Mouse (Mus musculus): Measurements from ENCODE around the gene Cntnap2. TPM values are rescaled to one million over a fixed set of nuclear protein-coding genes. Genes with fewer than 3 reads are reported as not detected.
"Not testable (repeated sequence)": the region's sequence is repeated elsewhere in the genome, so short reads cannot be mapped to it uniquely, and the experiment has no call there.

Gene Cntnap2
- polyA plus RNA-seq, 1 experiment from 2014 or later: 50.9 TPM

GRCm38 (mm10) chr6:47286247-47286967 is 2227.2 kb downstream of the Cntnap2 start:
- H3K9me3 ChIP-seq, H3K27me3 ChIP-seq, H3K36me3 ChIP-seq, H3K4me3 ChIP-seq: not testable (repeated sequence)
- Histone ChIP-seq H3K27ac (replicated peaks) (peak overlapping the region; percentile 49), H3K4me2 (peak overlapping the region; percentile 30), H3K4me1 (replicated peaks) (peaks cover 23% of the 10 kb centered on the region), H3K9ac (0 out of 2 replicates have a peak overlapping the region, but pooled peaks have one; percentile 31)
- WGBS: 33% methylated on average over 12 of the region's 12 CpGs
- peak; percentile 52; the same call in 1 of the 2 replicates for ATAC-seq (ENCODE audit: low read depth)

- H3K4me2 ChIP-seq: no peak overlapping the region
- ATAC-seq (ENCODE audit: low read depth): no peak
- no peak overlapping the region for H3K4me3 ChIP-seq
- WGBS: 45% methylated on average over 1 of the region's 1 CpGs
- H3K4me1 ChIP-seq (replicated peaks): peaks cover 34% of the 10 kb centered on the region
- H3K9me3 ChIP-seq: no peaks in the 10 kb centered on the region
- no peak overlapping the region; the same call in 1 of the 2 replicates for H3K27ac ChIP-seq (replicated peaks)
- no peaks in the 10 kb centered on the region for H3K27me3 ChIP-seq
- H3K9ac ChIP-seq: no peak overlapping the region
- no peaks in the 10 kb centered on the region for H3K36me3 ChIP-seq
These were observed 2228.6 kb downstream of the Cntnap2 start for GRCm38 (mm10) chr6:47287722-47288121.

- Histone ChIP-seq H3K36me3 (no peaks in the 10 kb centered on the region), H3K9ac (no peak overlapping the region), H3K27me3 (no peaks in the 10 kb centered on the region), H3K4me1 (replicated peaks) (peaks cover 18% of the 10 kb centered on the region), H3K9me3 (no peaks in the 10 kb centered on the region), H3K4me2 (no peak overlapping the region), H3K27ac (replicated peaks) (no peak overlapping the region; the same call in 1 of the 2 replicates), H3K4me3 (no peak overlapping the region)
- ATAC-seq (ENCODE audit: low read depth): peak; percentile 71; the same call in 1 of the 2 replicates
These were observed 2232.8 kb downstream of the Cntnap2 start for GRCm38 (mm10) chr6:47291973-47292372.

GRCm38 (mm10) chr6:47292437-47292836 is 2233.3 kb downstream of the Cntnap2 start:
- 66% methylated on average over 3 of the region's 3 CpGs for WGBS
- no peak for ATAC-seq (ENCODE audit: low read depth)
- peak overlapping the region; percentile 42; the same call in 1 of the 2 replicates for H3K27ac ChIP-seq (replicated peaks)
- no peak overlapping the region for H3K9ac ChIP-seq
- no peaks in the 10 kb centered on the region for H3K27me3 ChIP-seq
- H3K4me3 ChIP-seq: no peak overlapping the region
- no peaks in the 10 kb centered on the region for H3K36me3 ChIP-seq
- H3K4me2 ChIP-seq: no peak overlapping the region
- peaks cover 15% of the 10 kb centered on the region for H3K4me1 ChIP-seq (replicated peaks)
- no peaks in the 10 kb centered on the region for H3K9me3 ChIP-seq

- H3K9ac ChIP-seq: no peak overlapping the region
- no peaks in the 10 kb centered on the region for H3K9me3 ChIP-seq
- peaks cover 4% of the 10 kb centered on the region; the same call in 1 of the 2 replicates for H3K36me3 ChIP-seq
- no peak for ATAC-seq (ENCODE audit: low read depth)
- no peak overlapping the region for H3K27ac ChIP-seq (replicated peaks)
- H3K4me2 ChIP-seq: no peak overlapping the region
- no peak overlapping the region for H3K4me3 ChIP-seq
- WGBS: 53% methylated on average over 1 of the region's 1 CpGs
- peaks cover 11% of the 10 kb centered on the region for H3K4me1 ChIP-seq (replicated peaks)
- no peaks in the 10 kb centered on the region for H3K27me3 ChIP-seq
These were observed 2235.3 kb downstream of the Cntnap2 start for GRCm38 (mm10) chr6:47294433-47294832.

GRCm38 (mm10) chr6:47304848-47305490 is 2245.8 kb downstream of the Cntnap2 start:
- Histone ChIP-seq H3K4me2 (no peak overlapping the region), H3K4me1 (replicated peaks) (peaks cover 25% of the 10 kb centered on the region), H3K27me3 (no peaks in the 10 kb centered on the region), H3K9ac (no peak overlapping the region), H3K4me3 (no peak overlapping the region), H3K27ac (replicated peaks) (no peak overlapping the region; the same call in 1 of the 2 replicates), H3K36me3 (no peaks in the 10 kb centered on the region), H3K9me3 (no peaks in the 10 kb centered on the region)
- ATAC-seq (ENCODE audit: low read depth): no peak
- WGBS: 74% methylated on average over 11 of the region's 11 CpGs

- no peak overlapping the region for H3K4me2 ChIP-seq
- no peak for ATAC-seq (ENCODE audit: low read depth)
- WGBS: 60% methylated on average over 8 of the region's 8 CpGs
- H3K27me3 ChIP-seq: no peaks in the 10 kb centered on the region
- H3K9me3 ChIP-seq: no peaks in the 10 kb centered on the region
- 0 out of 2 replicates have a peak overlapping the region, but pooled peaks have one; percentile 30 for H3K27ac ChIP-seq (replicated peaks)
- no peak overlapping the region for H3K9ac ChIP-seq
- no peaks in the 10 kb centered on the region for H3K36me3 ChIP-seq
- H3K4me3 ChIP-seq: no peak overlapping the region
- peaks cover 25% of the 10 kb centered on the region for H3K4me1 ChIP-seq (replicated peaks)
These were observed 2247.1 kb downstream of the Cntnap2 start for GRCm38 (mm10) chr6:47306065-47306798.

GRCm38 (mm10) chr6:47306954-47307353 is 2247.8 kb downstream of the Cntnap2 start:
- 0 out of 2 replicates have a peak overlapping the region, but pooled peaks have one; percentile 4 for H3K4me2 ChIP-seq
- H3K4me1 ChIP-seq (replicated peaks): peaks cover 25% of the 10 kb centered on the region
- peak overlapping the region; percentile 30; the same call in 1 of the 2 replicates for H3K27ac ChIP-seq (replicated peaks)
- peak; percentile 65 for ATAC-seq (ENCODE audit: low read depth)
- no peak overlapping the region for H3K4me3 ChIP-seq
- no peaks in the 10 kb centered on the region for H3K36me3 ChIP-seq
- 50% methylated on average over 12 of the region's 12 CpGs for WGBS
- no peak overlapping the region for H3K9ac ChIP-seq
- H3K27me3 ChIP-seq: no peaks in the 10 kb centered on the region
- H3K9me3 ChIP-seq: no peaks in the 10 kb centered on the region

GRCm38 (mm10) chr6:47314507-47315334 is 2255.6 kb downstream of the Cntnap2 start:
- no peak overlapping the region for H3K27ac ChIP-seq (replicated peaks)
- peak overlapping the region; percentile 18 for H3K4me3 ChIP-seq
- 62% methylated on average over 15 of the region's 15 CpGs for WGBS
- no peaks in the 10 kb centered on the region for H3K27me3 ChIP-seq
- H3K4me1 ChIP-seq (replicated peaks): peaks cover 18% of the 10 kb centered on the region
- peak overlapping the region; percentile 41 for H3K4me2 ChIP-seq
- ATAC-seq (ENCODE audit: low read depth): peak; percentile 60; the same call in 1 of the 2 replicates
- H3K36me3 ChIP-seq: no peaks in the 10 kb centered on the region
- H3K9me3 ChIP-seq: no peaks in the 10 kb centered on the region
- 0 out of 2 replicates have a peak overlapping the region, but pooled peaks have one; percentile 31 for H3K9ac ChIP-seq

- H3K4me1 ChIP-seq (replicated peaks): peaks cover 21% of the 10 kb centered on the region
- H3K4me3 ChIP-seq: no peak overlapping the region
- H3K27me3 ChIP-seq: no peaks in the 10 kb centered on the region
- WGBS: 85% methylated on average over 2 of the region's 2 CpGs
- no peak overlapping the region for H3K27ac ChIP-seq (replicated peaks)
- no peak overlapping the region for H3K4me2 ChIP-seq
- no peaks in the 10 kb centered on the region for H3K9me3 ChIP-seq
- H3K9ac ChIP-seq: no peak overlapping the region
- ATAC-seq (ENCODE audit: low read depth): no peak
- H3K36me3 ChIP-seq: no peaks in the 10 kb centered on the region
These were observed 2256.3 kb downstream of the Cntnap2 start for GRCm38 (mm10) chr6:47315454-47315853.

- no peak for ATAC-seq (ENCODE audit: low read depth)
- Histone ChIP-seq H3K9ac (no peak overlapping the region), H3K9me3 (no peaks in the 10 kb centered on the region), H3K4me2 (no peak overlapping the region), H3K4me3 (no peak overlapping the region), H3K27me3 (no peaks in the 10 kb centered on the region), H3K4me1 (replicated peaks) (peaks cover 21% of the 10 kb centered on the region), H3K36me3 (no peaks in the 10 kb centered on the region), H3K27ac (replicated peaks) (no peak overlapping the region)
These were observed 2258.1 kb downstream of the Cntnap2 start for GRCm38 (mm10) chr6:47317253-47317652.

Data from neural tube, embryonic 13.5 days (tissue).